Mouse (Mus musculus): ENCODE measurements around the gene Btnl10. TPM values are rescaled to one million over a fixed set of nuclear protein-coding genes. Genes with fewer than 3 reads are reported as not detected.

Gene Btnl10
- polyA plus RNA-seq, 1 experiment from 2014 or later = 0.25 TPM

DNA sequence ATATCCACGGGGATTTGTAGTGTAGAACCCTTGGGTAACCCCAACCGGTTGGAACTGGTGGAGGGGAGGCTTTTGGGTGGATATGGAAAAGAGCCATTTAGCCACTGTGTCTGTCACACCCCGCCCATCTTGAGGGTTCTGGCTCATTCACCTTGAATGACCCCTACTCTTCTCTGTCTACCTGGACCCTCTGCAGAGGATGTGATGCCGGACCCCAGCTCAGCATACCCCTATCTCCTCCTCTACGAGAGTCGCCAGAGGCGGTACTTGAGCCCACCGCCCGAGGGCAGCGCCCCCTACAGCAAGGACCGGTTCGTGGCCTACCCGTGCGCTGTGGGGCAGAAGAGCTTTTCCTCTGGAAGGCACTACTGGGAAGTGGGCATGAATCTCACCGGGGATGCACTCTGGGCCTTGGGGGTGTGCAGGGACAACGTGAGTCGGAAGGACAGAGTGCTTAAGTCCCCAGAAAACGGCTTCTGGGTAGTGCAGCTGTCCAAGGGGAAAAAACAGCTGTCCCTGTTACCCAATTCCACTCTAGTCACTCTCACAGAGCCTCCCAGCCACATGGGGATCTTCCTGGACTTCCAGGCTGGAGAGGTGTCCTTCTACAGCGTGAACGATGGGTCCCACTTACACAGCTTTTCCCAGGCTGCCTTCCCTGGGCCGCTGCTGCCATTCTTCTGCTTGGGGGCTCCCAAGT, 53.3 kb downstream of the Btnl10 start:
- H3K4me2 ChIP-seq = no peak overlapping the region
- H3K4me3 ChIP-seq (replicated peaks) = no peak overlapping the region
- H3K27ac ChIP-seq = no peak overlapping the region
- no peaks in the 10 kb centered on the region for H3K9me3 ChIP-seq
- no peak overlapping the region for H3K9ac ChIP-seq (replicated peaks)
- H3K36me3 ChIP-seq = peaks cover 54% of the 10 kb centered on the region
- WGBS = 88% methylated on average over 21 of the region's 21 CpGs
- no peak; the same call in 1 of the 2 replicates for ATAC-seq (ENCODE audit: insufficient number of reproducible peaks, insufficient read depth, low FRiP score, low TSS enrichment, low read depth)
- no peaks in the 10 kb centered on the region for H3K27me3 ChIP-seq
- no peaks in the 10 kb centered on the region for H3K4me1 ChIP-seq (replicated peaks)

DNA sequence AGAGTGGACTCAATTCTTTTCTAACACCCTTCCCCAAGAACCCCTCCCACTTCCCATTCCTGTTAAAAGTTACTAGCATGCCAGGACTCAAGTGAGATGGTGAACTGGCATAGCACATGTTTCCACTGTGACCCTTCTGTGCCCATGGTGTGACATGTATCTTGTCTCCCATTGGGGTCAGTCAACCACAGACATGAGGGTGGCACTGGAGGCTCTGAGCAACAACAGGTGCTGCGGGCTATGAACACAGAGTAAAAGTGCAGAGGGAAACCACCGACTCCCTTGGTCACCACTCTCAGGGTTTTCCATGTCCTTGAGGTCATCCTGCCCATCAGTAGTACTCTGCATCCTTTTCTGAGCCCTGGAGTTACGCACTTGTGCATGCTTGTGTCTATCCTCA, 54.1 kb downstream of the Btnl10 start:
- peaks cover 54% of the 10 kb centered on the region for H3K36me3 ChIP-seq
- no peak for ATAC-seq (ENCODE audit: insufficient number of reproducible peaks, insufficient read depth, low FRiP score, low TSS enrichment, low read depth)
- no peak overlapping the region for H3K4me3 ChIP-seq (replicated peaks)

DNA sequence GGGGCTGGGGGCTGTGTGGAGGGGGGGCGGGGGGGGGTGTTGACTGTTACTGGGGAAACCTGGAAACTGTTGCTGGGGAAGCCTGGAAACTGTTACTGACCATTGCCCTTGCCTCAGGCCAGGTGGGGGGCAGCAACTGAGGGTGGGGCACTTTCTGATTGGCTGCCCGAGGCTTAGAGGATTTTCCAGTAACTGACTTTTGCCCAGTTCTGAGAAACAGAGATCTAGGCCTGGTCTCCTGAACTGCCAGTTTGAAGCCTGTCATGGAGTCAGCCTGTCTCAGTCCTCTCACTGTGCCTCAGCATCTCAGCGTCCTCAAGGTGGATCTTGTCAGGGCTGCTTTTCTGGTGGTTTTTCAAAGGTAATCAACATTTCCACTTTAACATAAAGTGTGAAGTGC, 56.7 kb downstream of the Btnl10 start:
- 81% methylated on average over 3 of the region's 3 CpGs for WGBS
- Histone ChIP-seq H3K36me3 (peaks cover 39% of the 10 kb centered on the region), H3K9ac (replicated peaks) (no peak overlapping the region), H3K9me3 (no peaks in the 10 kb centered on the region), H3K4me2 (no peak overlapping the region), H3K4me1 (replicated peaks) (peaks cover 13% of the 10 kb centered on the region), H3K4me3 (replicated peaks) (no peak overlapping the region), H3K27me3 (no peaks in the 10 kb centered on the region), H3K27ac (no peak overlapping the region)
- ATAC-seq (ENCODE audit: insufficient number of reproducible peaks, insufficient read depth, low FRiP score, low TSS enrichment, low read depth) = no peak

More for the DNA sequence above, 54.1 kb downstream of the Btnl10 start:
- Histone ChIP-seq H3K9me3 (no peaks in the 10 kb centered on the region), H3K27me3 (no peaks in the 10 kb centered on the region), H3K27ac (no peak overlapping the region), H3K9ac (replicated peaks) (no peak overlapping the region), H3K4me1 (replicated peaks) (0 out of 2 replicates have a peak, but pooled peaks cover under 1% of the 10 kb centered on the region), H3K4me2 (no peak overlapping the region)
- 91% methylated on average over 3 of the region's 3 CpGs for WGBS

Small RNAs within 50 kb of the gene (microRNA-seq; reads per million reads assigned to microRNA genes)
- gene Gm44313 = not detected

Other genes starting within 250 kb of the Btnl10 start
- gene Olfr320, start 236.8 kb upstream of the Btnl10 start, polyA plus RNA-seq (2016; fragmentation: Nextera tagmentation; extraction: Ambion mirVana) = not detected in 2 replicates
- gene Olfr319, start 218.7 kb upstream of the Btnl10 start, polyA plus RNA-seq (2016; fragmentation: Nextera tagmentation; extraction: Ambion mirVana) = not detected in 2 replicates
- gene Olfr318, start 193.9 kb upstream of the Btnl10 start, polyA plus RNA-seq (2016; fragmentation: Nextera tagmentation; extraction: Ambion mirVana) = not detected in 2 replicates
- gene Olfr317, start 178.7 kb upstream of the Btnl10 start, polyA plus RNA-seq (2016; fragmentation: Nextera tagmentation; extraction: Ambion mirVana) = not detected in 2 replicates
- gene Olfr316, start 165.2 kb upstream of the Btnl10 start, polyA plus RNA-seq (2016; fragmentation: Nextera tagmentation; extraction: Ambion mirVana) = not detected in 2 replicates
- not detected in 2 replicates for gene Olfr315, start 144.7 kb upstream of the Btnl10 start, polyA plus RNA-seq (2016; fragmentation: Nextera tagmentation; extraction: Ambion mirVana)
- not detected in 2 replicates for gene Olfr314, start 135.0 kb upstream of the Btnl10 start, polyA plus RNA-seq (2016; fragmentation: Nextera tagmentation; extraction: Ambion mirVana)
- gene Fam183b, start 115.9 kb upstream of the Btnl10 start, polyA plus RNA-seq (2016; fragmentation: Nextera tagmentation; extraction: Ambion mirVana) = not detected in 2 replicates
- gene Olfr313, start 102.9 kb upstream of the Btnl10 start, polyA plus RNA-seq (2016; fragmentation: Nextera tagmentation; extraction: Ambion mirVana) = not detected in 2 replicates
- not detected in 2 replicates for gene Olfr312, start 88.7 kb upstream of the Btnl10 start, polyA plus RNA-seq (2016; fragmentation: Nextera tagmentation; extraction: Ambion mirVana)
- gene Olfr311, start 78.7 kb upstream of the Btnl10 start, polyA plus RNA-seq (2016; fragmentation: Nextera tagmentation; extraction: Ambion mirVana) = not detected in 2 replicates
- 12.8 and 13.5 TPM in 2 replicates for gene Gm12258, start 70.8 kb upstream of the Btnl10 start, polyA plus RNA-seq (2016; fragmentation: Nextera tagmentation; extraction: Ambion mirVana)
- gene 2810021J22Rik, start 50.7 kb upstream of the Btnl10 start, polyA plus RNA-seq (2016; fragmentation: Nextera tagmentation; extraction: Ambion mirVana) = 8.9 and 11.0 TPM in 2 replicates
- gene Zfp39, start 13.7 kb upstream of the Btnl10 start, polyA plus RNA-seq (2016; fragmentation: Nextera tagmentation; extraction: Ambion mirVana) = 4.9 and 6.6 TPM in 2 replicates
- gene Rnf187, start 21.0 kb downstream of the Btnl10 start, polyA plus RNA-seq (2016; fragmentation: Nextera tagmentation; extraction: Ambion mirVana) = 306 and 315 TPM in 2 replicates
- gene Hist3h2ba, start 31.0 kb downstream of the Btnl10 start, polyA plus RNA-seq (2016; fragmentation: Nextera tagmentation; extraction: Ambion mirVana) = 22.6 and 28.5 TPM in 2 replicates
- 26.2 and 27.9 TPM in 2 replicates for gene Hist3h2a, start 36.8 kb downstream of the Btnl10 start, polyA plus RNA-seq (2016; fragmentation: Nextera tagmentation; extraction: Ambion mirVana)
- 0.80 and 0.93 TPM in 2 replicates for gene Trim17, start 36.8 kb downstream of the Btnl10 start, polyA plus RNA-seq (2016; fragmentation: Nextera tagmentation; extraction: Ambion mirVana)
- 21.6 and 22.4 TPM in 2 replicates for gene Trim11, start 60.2 kb downstream of the Btnl10 start, polyA plus RNA-seq (2016; fragmentation: Nextera tagmentation; extraction: Ambion mirVana)
- 0.70 and 1.00 TPM in 2 replicates for gene Obscn, start 218.5 kb downstream of the Btnl10 start, polyA plus RNA-seq (2016; fragmentation: Nextera tagmentation; extraction: Ambion mirVana)
- 4.5 and 5.0 TPM in 2 replicates for gene Iba57, start 245.8 kb downstream of the Btnl10 start, polyA plus RNA-seq (2016; fragmentation: Nextera tagmentation; extraction: Ambion mirVana)